Mouse (Mus musculus) neural tube, embryonic 13.5 days (tissue): ENCODE measurements at regions not wholly inside any gene's neighbourhood (a gene's known extent, or its start where the extent isn't known, plus 50 kb on each side); places are given as distances from the start of the nearest gene placed in this dataset.
"Not testable (repeated sequence)": the region's sequence is repeated elsewhere in the genome, so short reads cannot be mapped to it uniquely, and the experiment has no call there.

Source experiments
- ATAC-seq: fragments of 200-750 bp; cut with Nextera tagmentation; 2 replicates; pipeline ENCODE4 v1.8.0; 2017; ENCODE audit warnings: low read depth, mild to moderate bottlenecking, moderate TSS enrichment, moderate library complexity
- H3K27ac ChIP-seq: fragments of 300-500 bp; sonication (generic); replicated peaks from 2 replicates; pipeline ENCODE4 v1.5.1; 2015; ENCODE audit warnings: moderate library complexity, mild to moderate bottlenecking, inconsistent platforms
- H3K27me3 ChIP-seq: fragments of 300-500 bp; sonication (generic); 2 replicates; pipeline ENCODE4 v1.6.1; 2015; ENCODE audit warnings: mild to moderate bottlenecking, inconsistent platforms
- H3K36me3 ChIP-seq: fragments of 300-500 bp; sonication (generic); 2 replicates; pipeline ENCODE4 v1.6.1; 2015; ENCODE audit warnings: mild to moderate bottlenecking, inconsistent platforms
- H3K4me1 ChIP-seq: fragments of 300-500 bp; sonication (generic); replicated peaks from 2 replicates; pipeline ENCODE4 v1.6.1; 2015; ENCODE audit warnings: inconsistent platforms
- H3K4me2 ChIP-seq: fragments of 300-500 bp; sonication (generic); 2 replicates; pipeline ENCODE4 v1.6.1; 2015; ENCODE audit warnings: inconsistent platforms, mild to moderate bottlenecking, moderate library complexity
- H3K4me3 ChIP-seq: fragments of 300-500 bp; sonication (generic); 2 replicates; pipeline ENCODE4 v1.5.1; 2015; ENCODE audit warnings: mild to moderate bottlenecking, inconsistent platforms
- H3K9ac ChIP-seq: fragments of 300-500 bp; sonication (generic); 2 replicates; pipeline ENCODE4 v1.6.1; 2015; ENCODE audit warnings: moderate library complexity, mild to moderate bottlenecking, inconsistent platforms
- H3K9me3 ChIP-seq: fragments of 300-500 bp; sonication (generic); 2 replicates; pipeline ENCODE4 v1.6.1; 2016; ENCODE audit warnings: inconsistent platforms
- WGBS: fragments of 180-500 bp; shearing (Covaris S2); methylation state at CpG from one replicate; pipeline ENCODE4 v1.1.7; 2015; 5-methylcytosine and 5-hydroxymethylcytosine counted together

DNA sequence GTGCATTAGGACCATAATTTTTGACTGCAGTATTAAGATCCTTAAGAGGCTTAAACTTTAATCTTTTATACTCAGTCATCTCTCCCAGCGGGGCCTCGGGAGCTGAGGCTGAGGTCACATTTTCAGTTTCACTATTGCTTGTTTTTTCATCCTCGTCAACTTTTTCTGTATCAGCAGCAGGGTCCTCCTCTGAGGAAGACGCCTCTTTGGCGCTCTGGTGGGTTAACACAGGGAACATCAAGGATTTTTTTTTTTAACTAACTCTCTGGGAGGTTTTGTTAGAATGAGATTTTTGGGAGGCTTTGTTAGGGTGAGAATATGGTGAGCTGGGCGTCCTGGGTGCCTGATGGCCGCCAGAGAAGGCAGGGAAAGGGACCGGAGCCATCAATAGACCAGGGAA, 633.6 kb downstream of the Jrkl start:
- WGBS = 93% methylated on average over 8 of the region's 8 CpGs
- H3K9ac ChIP-seq, H3K4me3 ChIP-seq, H3K27ac ChIP-seq, H3K4me1 ChIP-seq, H3K4me2 ChIP-seq, ATAC-seq, H3K36me3 ChIP-seq, H3K9me3 ChIP-seq, H3K27me3 ChIP-seq: not testable (repeated sequence)

DNA sequence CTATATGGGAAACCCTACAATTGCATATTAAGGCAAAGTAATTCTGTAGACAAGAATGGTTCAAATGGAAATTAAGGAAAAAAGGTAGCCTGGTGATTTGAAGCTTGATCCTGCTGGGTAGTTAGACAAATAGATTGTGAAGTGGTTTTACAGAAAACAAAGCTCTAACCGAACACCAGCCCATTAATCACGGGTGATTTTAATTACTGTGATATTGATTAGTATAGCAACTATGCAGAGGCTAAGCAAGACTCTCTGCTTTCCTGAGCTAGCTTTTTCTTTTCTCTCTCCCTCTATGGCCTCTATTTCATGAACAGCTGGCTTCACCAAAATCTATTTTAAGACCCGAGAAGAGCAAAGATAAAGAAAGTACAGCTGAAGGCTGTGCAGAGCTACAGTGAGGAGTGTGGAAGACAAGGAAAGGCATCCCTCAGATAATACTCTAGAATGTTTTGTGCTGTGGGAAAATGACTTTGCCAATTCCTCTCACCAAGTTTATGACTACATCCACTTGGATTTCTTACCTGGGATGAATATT, 647.4 kb downstream of the Jrkl start:
- H3K4me3 ChIP-seq = no peak overlapping the region
- no peaks in the 10 kb centered on the region for H3K4me1 ChIP-seq
- H3K9me3 ChIP-seq = no peaks in the 10 kb centered on the region
- WGBS = 43% methylated on average over 3 of the region's 3 CpGs
- no peaks in the 10 kb centered on the region for H3K36me3 ChIP-seq
- no peak overlapping the region for H3K27ac ChIP-seq
- no peak overlapping the region for H3K9ac ChIP-seq
- ATAC-seq = no peak
- H3K4me2 ChIP-seq = no peak overlapping the region
- H3K27me3 ChIP-seq = no peaks in the 10 kb centered on the region

- H3K4me1 ChIP-seq = no peaks in the 10 kb centered on the region
- H3K36me3 ChIP-seq = no peaks in the 10 kb centered on the region
- no peak overlapping the region for H3K27ac ChIP-seq
- no peak overlapping the region for H3K9ac ChIP-seq
- H3K4me2 ChIP-seq = no peak overlapping the region
- H3K4me3 ChIP-seq = no peak overlapping the region
- H3K27me3 ChIP-seq = peaks cover 16% of the 10 kb centered on the region
- no peaks in the 10 kb centered on the region for H3K9me3 ChIP-seq
- peak; percentile 61 for ATAC-seq
Observed at GRCm38 (mm10) chr9:12587289-12588057, 658.2 kb downstream of the Jrkl start.
